ENCODE assay signal across 8 mouse cellular contexts in genomic region chr1:153665066-153665715, GRCm38 (mm10). TPM values are rescaled to one million over a fixed set of nuclear protein-coding genes. Genes with fewer than 3 reads are reported as not detected.
A peak's percentile ranks its signal among the peaks of the same experiment; 100 is the strongest.
DNase-seq lines count a peak whose midpoint lies in the region; ATAC-seq and TF ChIP-seq lines count a peak whose summit lies in the region.

No protein-coding gene starts in this region.

- POLR2A ChIA-PET in Patski (lab: Charles Lee) = no interaction called here

- H3K9me3 ChIP-seq in embryonic facial prominence, embryonic 15.5 days (replicated peaks) = no peaks in the 10 kb centered on the region

- DNase-seq in gastrocnemius, postnatal 10 days = peak; percentile 32
- DNase-seq in gastrocnemius, postnatal 36 days = no peak
- peak; percentile 43 for DNase-seq in Patski (ENCODE audit: low read depth, low spot score)
- peak; percentile 94 for DNase-seq in left cerebral cortex, postnatal 4 days
- DNase-seq in retina, postnatal 1 day = peak; percentile 93
- no peak for DNase-seq in spleen, adult 12 weeks (ENCODE audit: low spot score)
- DNase-seq in kidney, adult 8-10 months = no peak

- no peak overlapping the region for H3K4me3 ChIP-seq in embryonic facial prominence, embryonic 15.5 days (replicated peaks)

- no peak for TF ChIP-seq CTCF in Patski (IDR thresholded peaks at IDR 0.05)

- no peaks in the 10 kb centered on the region for H3K36me3 ChIP-seq in embryonic facial prominence, embryonic 15.5 days

- in situ Hi-C loops in Patski (cut with MboI; ENCODE audit: low pct_unique_long_range_greater_than_20kb) = loop anchor here (25.0 kb wide), 1 partner anchor 103 kb away; the partner anchor contains the start of gene Npl

- H3K27ac ChIP-seq in embryonic facial prominence, embryonic 15.5 days (replicated peaks) = no peak overlapping the region

- no peaks in the 10 kb centered on the region for H3K27me3 ChIP-seq in Patski
- peaks cover 27% of the 10 kb centered on the region; the same call in 1 of the 2 replicates for H3K27me3 ChIP-seq in embryonic facial prominence, embryonic 15.5 days

- CTCF ChIA-PET in Patski (lab: Charles Lee) = interaction anchor here (1.0 to 1.8 kb wide), 6 partner anchors 11 to 107 kb away, joined by 3 to 6 read pairs (median 4); partner anchors contain the start of gene Rgs8

- peak; percentile 33 for ATAC-seq in Patski
- peak; percentile 53; the same call in 1 of the 2 replicates for ATAC-seq in embryonic facial prominence, embryonic 15.5 days (ENCODE audit: insufficient number of reproducible peaks, low FRiP score, low TSS enrichment, low read depth)

- H3K4me2 ChIP-seq in embryonic facial prominence, embryonic 15.5 days (replicated peaks) = 0 out of 2 replicates have a peak overlapping the region, but pooled peaks have one; percentile 4

- WGBS in embryonic facial prominence, embryonic 15.5 days = 5% methylated on average over 10 of the region's 10 CpGs

- H3K9ac ChIP-seq in embryonic facial prominence, embryonic 15.5 days = no peak overlapping the region

- peaks cover 35% of the 10 kb centered on the region for H3K4me1 ChIP-seq in embryonic facial prominence, embryonic 15.5 days

- intact Hi-C loops in gastrocnemius, postnatal 36 days (cut with DNase I) = no loop called here
- intact Hi-C loops in left cerebral cortex, postnatal 4 days (cut with DNase I) = no loop called here

RNA-seq across cellular contexts. Expression of gene Rgs8, which starts 12.4 kb away (rescaled TPM):
- total RNA-seq in gastrocnemius, postnatal 10 days (2021) = 1 to 10 TPM in 1 of 2 experiments, under 1 TPM in 1; 0.99 to 1.2 TPM
- total RNA-seq in gastrocnemius, postnatal 36 days (2021) = under 1 TPM in 1 of 2 experiments, not detected in 1; 0.05 TPM
- polyA plus RNA-seq in Patski (2021) = 0.53 TPM
- 0.77 and 1.0 TPM in 2 replicates for polyA plus RNA-seq in embryonic facial prominence, embryonic 15.5 days (2015; fragmentation: Nextera tagmentation; extraction: Ambion mirVana)
- total RNA-seq in left cerebral cortex, postnatal 4 days (2021) = 10 to 100 TPM; 22.2 to 27.3 TPM

Comparison
In these comparisons a context has a peak if more than half of its experiments do, and no peak if none do; other contexts are left out.
1. DNase-seq: peak in gastrocnemius, postnatal 10 days (single experiment), Patski (single experiment), left cerebral cortex, postnatal 4 days (single experiment) and retina, postnatal 1 day (single experiment); none in gastrocnemius, postnatal 36 days (0 of 2), spleen, adult 12 weeks (single experiment) and kidney, adult 8-10 months (0 of 2).
2. RNA of gene Rgs8, which starts 12.4 kb away (total RNA-seq): 22.2 to 27.3 TPM in left cerebral cortex, postnatal 4 days; 0.99 to 1.2 TPM in gastrocnemius, postnatal 10 days and 0.05 TPM in gastrocnemius, postnatal 36 days; every median in the first group is over 10 times any median in the second.